Mouse (Mus musculus) hindbrain, postnatal 0 days (tissue): ENCODE measurements around the gene Pdcd1lg2. TPM values are rescaled to one million over a fixed set of nuclear protein-coding genes. Genes with fewer than 3 reads are reported as not detected.
A peak's percentile ranks its signal among the peaks of the same experiment; 100 is the strongest.

Experiments
- ATAC-seq: fragments of 200-750 bp; cut with Nextera tagmentation; 2 replicates; pipeline ENCODE4 v1.8.0; 2017; ENCODE audit warnings: mild to moderate bottlenecking, moderate TSS enrichment, moderate library complexity
- DNase-seq: peaks from one replicate; pipeline ENCODE4 v3.0.0-alpha.2; 2015; ENCODE audit warnings: low spot score
- H3K27ac ChIP-seq: fragments of 300-500 bp; sonication (generic); 2 replicates; pipeline ENCODE4 v1.5.1; 2014; ENCODE audit warnings: mild to moderate bottlenecking
- H3K27me3 ChIP-seq: fragments of 300-500 bp; sonication (generic); 2 replicates; pipeline ENCODE4 v1.6.1; 2014; ENCODE audit warnings: low read length, mixed read lengths; ENCODE audit not compliant: insufficient read depth
- H3K36me3 ChIP-seq: fragments of 300-500 bp; sonication (generic); 2 replicates; pipeline ENCODE4 v1.6.1; 2014; ENCODE audit warnings: low read length, mixed read lengths; ENCODE audit not compliant: insufficient read depth
- H3K4me1 ChIP-seq: fragments of 300-500 bp; sonication (generic); 2 replicates; pipeline ENCODE4 v1.6.1; 2014; ENCODE audit warnings: antibody characterized with exemption, low read length, mixed read lengths; ENCODE audit not compliant: insufficient read depth
- H3K4me2 ChIP-seq: fragments of 300-500 bp; sonication (generic); 2 replicates; pipeline ENCODE4 v1.6.1; 2014; ENCODE audit warnings: low read depth, mild to moderate bottlenecking, low read length, moderate library complexity, mixed read lengths
- H3K4me3 ChIP-seq: fragments of 300-500 bp; sonication (generic); 2 replicates; pipeline ENCODE4 v1.5.1; 2014; ENCODE audit warnings: low read length
- H3K9ac ChIP-seq: fragments of 300-500 bp; sonication (generic); replicated peaks from 2 replicates; pipeline ENCODE4 v1.6.1; 2014; ENCODE audit warnings: mild to moderate bottlenecking, low read length, moderate library complexity, mixed read lengths
- H3K9me3 ChIP-seq: fragments of 300-500 bp; sonication (generic); 2 replicates; pipeline ENCODE4 v1.6.1; 2016; ENCODE audit warnings: low read length, mixed read lengths
- CTCF ChIP-seq: IDR thresholded peaks from 2 replicates; pipeline ENCODE4 v1.5.1; 2016; ENCODE audit warnings: antibody characterized with exemption, control low read depth, low read depth
- WGBS: fragments of 180-500 bp; shearing (Covaris S2); extraction: QIAGEN DNeasy Blood & Tissue Kit; methylation state at CpG from one replicate; pipeline ENCODE4 v1.1.7; 2014; 5-methylcytosine and 5-hydroxymethylcytosine counted together
- polyA plus RNA-seq: library from polyadenylated mRNA; unstranded; fragments of >200 nt; fragmentation: Nextera tagmentation; extraction: Ambion mirVana; gene quantifications from 2 replicates; pipeline ENCODE4 v1.2.1, GENCODE M21; 2015
- total RNA-seq: library from RNA; depleted of rRNA; stranded (reverse); fragments of >200 nt; gene quantifications from 2 replicates; pipeline ENCODE4 v1.2.3, GENCODE M21; 2014

Pdcd1lg2 gene
- total and polyA plus RNA-seq, 2 experiments from 2014 or later, result 0.14 to 0.94 TPM

- Histone ChIP-seq H3K4me2 (peak overlapping the region; percentile 72), H3K27me3 (no peaks in the 10 kb centered on the region), H3K9ac (peak overlapping the region; percentile 40; the same call in 1 of the 2 replicates), H3K36me3 (no peaks in the 10 kb centered on the region), H3K4me1 (peaks cover 5% of the 10 kb centered on the region; the same call in 1 of the 2 replicates), H3K9me3 (no peaks in the 10 kb centered on the region), H3K4me3 (peak overlapping the region; percentile 54), H3K27ac (no peak overlapping the region)
- DNase-seq (no peak), ATAC-seq (no peak)
- no peak for TF ChIP-seq CTCF
- WGBS, result 65% methylated on average over 20 of the region's 20 CpGs
These were observed 44.3 kb upstream of the Pdcd1lg2 start for GRCm38 (mm10) chr19:29366226-29366968.

- ATAC-seq, result peak; percentile 63
These were observed 43.6 kb upstream of the Pdcd1lg2 start, which contains the start of the genes Plgrkt and Cd274 for GRCm38 (mm10) chr19:29366969-29367622. Gene Plgrkt, minus strand, starts transcription at chr19:29367390. Gene Cd274, plus strand, starts transcription at chr19:29367455.

GRCm38 (mm10) chr19:29368041-29368440 is 42.7 kb upstream of the Pdcd1lg2 start:
- WGBS, result 86% methylated on average over 2 of the region's 2 CpGs
- TF ChIP-seq CTCF, result no peak
- ATAC-seq, result no peak

More at GRCm38 (mm10) chr19:29366969-29367622, 43.6 kb upstream of the Pdcd1lg2 start, which contains the start of the genes Plgrkt and Cd274:
- Histone ChIP-seq H3K9ac (peak within 1 kb of the TSS; percentile 40; the same call in 1 of the 2 replicates), H3K4me3 (peak within 1 kb of the TSS; percentile 54), H3K27me3 (no peaks in the 10 kb centered on the region), H3K36me3 (no peaks in the 10 kb centered on the region), H3K27ac (no peak within 1 kb of the TSS), H3K4me1 (peaks cover 4% of the 10 kb centered on the region; the same call in 1 of the 2 replicates), H3K9me3 (no peaks in the 10 kb centered on the region), H3K4me2 (peak within 1 kb of the TSS; percentile 72)
- peak; percentile 64 for DNase-seq
- 4% methylated on average over 26 of the region's 26 CpGs for WGBS
- TF ChIP-seq CTCF, result no peak

GRCm38 (mm10) chr19:29368671-29369309 is 41.9 kb upstream of the Pdcd1lg2 start:
- H3K36me3 ChIP-seq, result no peaks in the 10 kb centered on the region
- H3K9me3 ChIP-seq, result no peaks in the 10 kb centered on the region
- WGBS, result 88% methylated on average over 3 of the region's 3 CpGs
- no peak for ATAC-seq
- H3K4me1 ChIP-seq, result no peaks in the 10 kb centered on the region
- H3K27me3 ChIP-seq, result no peaks in the 10 kb centered on the region
- no peak overlapping the region for H3K9ac ChIP-seq
- H3K4me2 ChIP-seq, result no peak overlapping the region
- H3K4me3 ChIP-seq, result no peak overlapping the region
- no peak overlapping the region for H3K27ac ChIP-seq
- TF ChIP-seq CTCF, result no peak
- no peak for DNase-seq

More at GRCm38 (mm10) chr19:29368041-29368440, 42.7 kb upstream of the Pdcd1lg2 start:
- Histone ChIP-seq H3K27ac (no peak overlapping the region), H3K4me2 (peak overlapping the region; percentile 72; the same call in 1 of the 2 replicates), H3K27me3 (no peaks in the 10 kb centered on the region), H3K4me3 (no peak overlapping the region), H3K36me3 (no peaks in the 10 kb centered on the region), H3K9me3 (no peaks in the 10 kb centered on the region), H3K9ac (no peak overlapping the region), H3K4me1 (no peaks in the 10 kb centered on the region)
- no peak for DNase-seq

GRCm38 (mm10) chr19:29370112-29370511 is 40.6 kb upstream of the Pdcd1lg2 start:
- Histone ChIP-seq H3K27ac (no peak overlapping the region), H3K36me3 (no peaks in the 10 kb centered on the region), H3K27me3 (no peaks in the 10 kb centered on the region), H3K4me2 (no peak overlapping the region), H3K4me1 (no peaks in the 10 kb centered on the region), H3K9me3 (no peaks in the 10 kb centered on the region), H3K9ac (no peak overlapping the region), H3K4me3 (no peak overlapping the region)
- WGBS, result 72% methylated on average over 12 of the region's 12 CpGs
- TF ChIP-seq CTCF, result no peak
- DNase-seq (no peak), ATAC-seq (no peak)

GRCm38 (mm10) chr19:29370545-29371283 is 40.0 kb upstream of the Pdcd1lg2 start:
- TF ChIP-seq CTCF, result no peak
- no peak overlapping the region for H3K27ac ChIP-seq
- no peaks in the 10 kb centered on the region for H3K36me3 ChIP-seq
- 92% methylated on average over 7 of the region's 7 CpGs for WGBS
- H3K4me3 ChIP-seq, result no peak overlapping the region
- H3K27me3 ChIP-seq, result no peaks in the 10 kb centered on the region
- DNase-seq (no peak), ATAC-seq (no peak)
- H3K9ac ChIP-seq, result no peak overlapping the region
- no peak overlapping the region for H3K4me2 ChIP-seq
- no peaks in the 10 kb centered on the region for H3K9me3 ChIP-seq
- H3K4me1 ChIP-seq, result no peaks in the 10 kb centered on the region
